Mouse (Mus musculus) frontal cortex, postnatal 36 days (tissue): ENCODE measurements at regions not wholly inside any gene's neighbourhood (a gene's known extent, or its start where the extent isn't known, plus 50 kb on each side); places are given as distances from the start of the nearest gene placed in this dataset.
"Not testable (repeated sequence)": the region's sequence is repeated elsewhere in the genome, so short reads cannot be mapped to it uniquely, and the experiment has no call there.

Experiments used
- DNase-seq, 2 experiments: peaks; one replicate each; pipeline ENCODE4 v3.0.0; 2022; ENCODE audit warnings: low spot score in 2 of 2

DNA sequence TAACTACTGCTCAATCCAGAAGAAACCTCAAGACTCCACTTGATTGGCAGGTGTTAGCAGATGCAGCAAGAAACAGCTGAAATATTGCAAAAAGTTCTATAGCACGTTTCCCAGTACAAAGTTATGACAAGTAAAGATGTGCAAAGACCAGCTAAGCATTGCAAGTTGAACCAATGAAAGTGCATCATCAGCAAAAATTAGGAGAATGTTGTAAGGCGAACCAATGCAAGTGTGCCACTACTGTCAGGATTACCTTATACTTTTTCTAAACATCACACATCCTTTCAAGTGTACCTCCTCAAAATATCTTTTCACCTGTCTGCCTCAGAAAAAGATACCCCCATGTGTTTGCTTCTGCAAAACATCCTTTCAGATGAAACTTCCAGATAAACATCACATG, 244.7 kb downstream of the Slco6d1 start:
- no peak for DNase-seq

DNA sequence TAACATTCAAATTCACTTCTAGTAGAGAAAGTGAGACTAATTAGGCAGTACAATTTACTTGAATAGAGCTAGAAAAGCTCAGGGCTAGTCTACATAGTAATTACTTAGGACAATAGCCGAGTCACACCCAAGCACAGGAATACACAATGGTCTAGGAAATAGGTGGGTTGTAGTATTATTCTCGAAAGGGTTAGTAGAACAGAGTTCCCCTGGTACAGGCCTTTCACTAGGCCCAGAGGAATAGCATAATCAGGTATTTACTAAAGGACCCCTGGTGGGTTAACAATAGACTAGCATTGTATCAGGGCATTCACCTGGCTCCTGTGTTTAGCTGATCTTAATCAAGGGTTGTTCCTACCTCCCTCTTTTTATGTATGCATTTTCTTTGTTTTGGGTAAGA, 246.5 kb downstream of the Slco6d1 start:
- DNase-seq = not testable (repeated sequence)

- no peak for DNase-seq
Measured at GRCm38 (mm10) chr1:98667887-98668286, 247.0 kb downstream of the Slco6d1 start.

- no peak for DNase-seq
Measured at GRCm38 (mm10) chr1:98668595-98668994, 247.7 kb downstream of the Slco6d1 start.

- DNase-seq = no peak
Measured at GRCm38 (mm10) chr1:98678686-98679085, 257.8 kb downstream of the Slco6d1 start.

DNA sequence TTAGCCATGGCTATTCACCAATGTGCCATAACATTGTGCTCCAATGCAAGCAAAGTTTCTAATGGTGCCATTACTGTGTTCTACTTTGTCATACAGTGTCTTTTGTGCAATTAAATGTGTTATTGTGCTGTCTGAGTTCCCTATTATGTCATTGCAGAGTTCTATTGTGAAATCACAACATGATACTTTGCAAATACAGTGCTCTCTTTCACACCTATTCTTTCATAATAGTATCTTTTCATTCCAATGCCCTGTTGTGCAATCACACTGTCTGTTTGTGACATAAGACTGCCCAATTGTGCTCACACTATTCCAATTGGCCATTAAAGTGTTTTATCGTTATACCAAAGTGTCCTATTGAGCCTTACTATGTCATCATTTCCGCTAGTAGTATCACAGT, 292.9 kb downstream of the Slco6d1 start:
- DNase-seq = no peak

DNA sequence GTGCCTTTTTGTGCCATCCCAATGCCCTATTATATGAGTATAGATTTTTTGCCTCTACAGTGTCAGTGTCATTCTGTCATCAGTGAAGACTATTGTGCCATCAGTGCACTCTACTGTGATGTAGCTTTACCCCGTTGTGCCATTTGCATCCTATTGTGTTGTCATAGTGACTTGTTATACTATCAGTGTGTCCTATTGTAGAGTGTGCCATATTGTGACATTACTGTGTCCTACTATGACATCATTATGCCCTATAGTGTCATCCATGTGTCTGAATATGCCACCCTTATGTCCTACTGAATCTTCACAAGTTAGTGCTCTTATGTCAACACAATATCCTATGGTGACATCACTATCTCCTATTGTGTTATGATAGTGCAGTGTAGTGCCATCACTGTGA, 293.4 kb downstream of the Slco6d1 start:
- no peak for DNase-seq

- no peak for DNase-seq
Measured at GRCm38 (mm10) chr1:98720595-98720994, 299.7 kb downstream of the Slco6d1 start.

- DNase-seq = no peak
Measured at GRCm38 (mm10) chr1:98727354-98728015, 306.6 kb downstream of the Slco6d1 start.

- DNase-seq = peak; percentile 16 to 72
Measured at GRCm38 (mm10) chr1:98748886-98749285, 328.0 kb downstream of the Slco6d1 start.

DNA sequence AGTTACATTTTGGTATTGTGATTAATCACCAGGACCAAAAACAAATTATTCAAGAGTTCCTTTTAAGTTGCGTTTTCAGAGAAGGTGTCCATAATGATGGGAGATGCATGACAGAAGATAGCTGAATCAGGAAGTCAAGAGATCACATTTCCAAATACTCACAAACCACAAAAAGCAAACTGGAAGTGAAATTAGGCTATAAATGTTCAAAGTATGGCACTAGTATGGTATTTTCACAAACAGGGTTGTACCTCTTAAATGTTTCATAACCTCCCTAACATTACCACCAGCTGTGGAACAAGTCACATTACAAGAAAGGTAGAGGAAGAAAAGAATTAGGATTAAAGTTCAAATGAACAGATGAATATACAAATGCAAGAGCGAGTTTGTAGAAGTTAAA, 367.6 kb downstream of the Slco6d1 start:
- no peak for DNase-seq

GRCm38 (mm10) chr1:98793320-98793719, 372.4 kb downstream of the Slco6d1 start:
- DNase-seq = no peak

- no peak for DNase-seq
Measured at GRCm38 (mm10) chr1:98812543-98812942, 391.6 kb downstream of the Slco6d1 start.

- DNase-seq = no peak
Measured at GRCm38 (mm10) chr1:98813990-98814389, 393.1 kb downstream of the Slco6d1 start.

- DNase-seq = no peak
Measured at GRCm38 (mm10) chr1:98818076-98818475, 397.2 kb downstream of the Slco6d1 start.

- DNase-seq = no peak
Measured at GRCm38 (mm10) chr1:98860236-98860635, 439.3 kb downstream of the Slco6d1 start.

DNA sequence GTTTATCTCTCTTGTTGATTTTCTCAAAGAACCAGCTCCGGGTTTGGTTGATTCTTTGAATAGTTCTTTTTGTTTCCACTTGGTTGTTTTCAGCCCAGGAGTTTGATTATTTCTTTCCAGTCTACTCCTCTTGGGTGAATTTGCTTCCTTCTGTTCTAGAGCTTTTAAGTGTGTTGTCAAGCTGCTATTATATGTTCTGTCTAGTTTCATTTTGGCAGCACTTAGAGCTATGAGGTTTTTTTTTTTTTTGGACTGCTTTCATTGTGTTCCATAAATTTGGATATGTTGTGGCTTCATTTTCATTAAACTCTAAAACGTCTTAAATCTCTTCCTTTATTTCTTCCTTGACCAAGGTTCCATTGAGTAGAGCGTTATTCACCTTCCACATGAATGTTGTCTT, 485.3 kb downstream of the Slco6d1 start:
- DNase-seq = no peak

DNA sequence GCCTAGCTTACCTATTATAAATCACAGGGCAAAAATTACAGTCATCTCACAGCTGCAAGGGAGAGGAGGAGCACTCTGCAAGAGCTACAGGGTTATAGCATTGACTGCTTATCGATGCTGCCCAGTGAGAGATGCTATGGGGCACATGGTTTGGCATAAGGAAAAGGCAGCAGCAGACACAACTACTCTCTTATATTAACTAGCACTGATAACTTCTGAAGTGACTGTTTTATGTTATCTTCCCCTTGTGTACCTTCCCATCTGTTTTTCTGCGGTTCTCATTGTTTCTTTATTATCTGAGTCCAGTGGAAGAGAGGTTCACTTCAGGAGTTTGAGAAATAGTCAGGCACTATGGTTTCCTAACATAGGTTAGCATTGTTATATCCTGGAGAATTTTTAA, 502.1 kb downstream of the Slco6d1 start:
- no peak for DNase-seq

- peak in 1 of 2 experiments; percentile 69 for DNase-seq
Measured at GRCm38 (mm10) chr1:98924933-98925332, 504.0 kb downstream of the Slco6d1 start.

- no peak for DNase-seq
Measured at GRCm38 (mm10) chr1:98930926-98931325, 510.0 kb downstream of the Slco6d1 start.

DNA sequence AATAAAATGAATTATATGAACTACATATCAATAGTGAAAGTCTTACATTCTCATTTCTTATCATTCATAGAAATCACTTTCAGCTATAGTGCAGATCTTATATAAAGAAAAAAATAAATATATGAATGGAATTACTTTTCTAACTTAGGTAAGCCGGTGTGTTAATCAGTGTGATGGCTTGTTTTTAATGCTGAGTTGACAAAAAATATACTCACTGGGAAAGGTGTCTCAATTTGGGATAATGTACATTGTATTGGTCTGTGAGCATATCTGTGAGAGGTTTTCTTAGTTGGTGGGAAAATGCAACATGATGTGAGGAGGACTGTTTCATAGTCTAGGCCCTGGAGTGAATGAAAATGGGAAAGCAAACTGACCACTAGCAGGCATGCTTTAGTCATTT, 511.3 kb downstream of the Slco6d1 start:
- no peak for DNase-seq

DNA sequence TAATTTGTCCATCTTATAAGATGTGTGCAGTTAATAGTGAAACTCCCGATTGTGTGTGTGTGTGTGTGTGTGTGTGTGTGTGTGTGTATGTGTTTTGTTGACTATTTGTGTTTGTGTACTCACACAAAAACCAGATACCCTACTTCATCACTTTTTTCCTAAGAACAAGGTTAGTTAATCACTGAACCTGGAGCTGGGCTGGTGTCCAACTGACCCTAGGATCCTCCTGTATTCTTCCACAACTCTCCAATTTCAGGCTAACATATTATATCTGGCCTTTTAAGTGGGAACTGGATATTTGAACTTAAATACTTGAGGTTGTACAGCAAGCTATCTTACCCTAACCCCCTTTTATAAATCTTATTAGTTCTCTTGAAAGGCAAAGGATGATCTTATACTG, 556.8 kb downstream of the Slco6d1 start:
- no peak for DNase-seq
